Mouse (Mus musculus): Measurements from ENCODE around the gene Ubxn4.
A peak's percentile ranks its signal among the peaks of the same experiment; 100 is the strongest.
"Not testable (repeated sequence)": the region's sequence is repeated elsewhere in the genome, so short reads cannot be mapped to it uniquely, and the experiment has no call there.

Ubxn4 gene

DNA sequence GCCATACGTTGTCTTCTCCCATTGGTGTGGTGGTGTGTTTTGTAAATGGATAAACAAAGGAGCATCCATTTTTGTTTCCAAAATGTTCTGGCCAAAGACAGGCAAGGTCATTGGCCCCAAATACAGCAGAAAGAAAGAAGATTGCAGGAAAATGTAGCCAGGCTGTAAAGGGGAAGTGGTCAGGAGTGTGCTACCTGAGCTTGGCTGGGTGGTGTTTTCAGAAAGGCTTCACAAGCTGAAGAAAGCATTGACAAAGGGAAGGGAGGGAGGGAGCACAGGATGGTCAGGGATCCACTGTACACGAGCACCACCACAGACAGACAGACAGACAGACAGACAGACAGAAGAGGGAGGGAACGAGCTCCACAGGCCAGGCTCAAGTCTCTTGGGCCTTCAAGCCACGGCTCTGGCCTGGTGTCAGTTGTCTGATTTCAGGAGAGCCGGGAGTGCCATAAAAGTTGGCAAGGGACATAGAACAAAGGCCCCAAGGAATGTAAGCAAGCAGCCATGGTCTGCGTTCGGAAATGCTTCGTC, 40.5 kb downstream of the Ubxn4 start:
- no peak for DNase-seq (ENCODE audit: low read depth, low spot score)
- Histone ChIP-seq H3K36me3 (ENCODE audit: control insufficient read depth, insufficient read depth, low read length, poor library complexity, severe bottlenecking) (no peaks in the 10 kb centered on the region), H3K27me3 (ENCODE audit: control insufficient read depth, insufficient read depth, low read length, poor library complexity, severe bottlenecking) (no peaks in the 10 kb centered on the region)

DNA sequence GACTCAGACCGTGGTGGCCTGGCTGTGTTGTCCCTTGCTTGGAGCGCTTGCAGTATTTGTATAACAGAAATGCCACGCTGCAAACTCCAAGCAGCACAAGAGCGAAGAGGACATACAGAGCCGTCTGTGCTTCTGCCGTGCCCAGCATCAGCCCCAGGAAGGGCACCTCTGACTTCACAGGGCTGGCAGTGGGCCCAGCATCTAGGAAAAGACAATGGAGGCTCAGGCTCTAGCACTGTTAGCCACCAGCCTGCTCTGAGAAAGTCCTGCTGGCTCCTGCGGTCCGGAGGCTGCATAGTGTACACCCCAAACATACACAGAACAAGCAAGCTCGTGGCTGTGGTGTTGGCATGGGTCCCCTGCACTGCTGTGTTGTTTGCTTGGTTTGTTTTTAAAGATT, 41.4 kb downstream of the Ubxn4 start:
- Histone ChIP-seq H3K36me3 (ENCODE audit: control insufficient read depth, insufficient read depth, low read length, poor library complexity, severe bottlenecking) (no peaks in the 10 kb centered on the region), H3K27me3 (ENCODE audit: control insufficient read depth, insufficient read depth, low read length, poor library complexity, severe bottlenecking) (no peaks in the 10 kb centered on the region)
- DNase-seq (ENCODE audit: low read depth, low spot score): no peak

DNA sequence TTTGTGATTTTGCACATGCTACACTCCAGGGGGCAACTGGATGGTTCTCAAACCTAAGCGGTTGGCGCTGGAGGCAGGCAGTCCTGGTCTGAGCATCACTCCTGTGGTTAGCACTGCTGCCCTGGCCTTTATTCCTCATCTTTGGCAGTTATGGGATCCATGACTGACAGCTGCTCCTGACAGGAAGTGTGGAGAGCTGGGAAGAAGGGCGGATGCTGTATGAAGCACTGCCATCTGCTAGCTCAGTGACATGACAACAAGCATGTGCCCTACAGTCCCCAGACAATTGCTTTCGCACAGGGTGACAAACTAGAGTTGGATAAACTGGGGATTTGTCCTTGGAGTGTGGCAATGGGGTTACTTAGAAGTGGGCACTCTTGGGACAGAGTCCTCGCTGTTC, 46.5 kb downstream of the Ubxn4 start:
- Histone ChIP-seq H3K36me3 (ENCODE audit: control insufficient read depth, insufficient read depth, low read length, poor library complexity, severe bottlenecking) (no peaks in the 10 kb centered on the region), H3K27me3 (ENCODE audit: control insufficient read depth, insufficient read depth, low read length, poor library complexity, severe bottlenecking) (no peaks in the 10 kb centered on the region)
- no peak for DNase-seq (ENCODE audit: low read depth, low spot score)

DNA sequence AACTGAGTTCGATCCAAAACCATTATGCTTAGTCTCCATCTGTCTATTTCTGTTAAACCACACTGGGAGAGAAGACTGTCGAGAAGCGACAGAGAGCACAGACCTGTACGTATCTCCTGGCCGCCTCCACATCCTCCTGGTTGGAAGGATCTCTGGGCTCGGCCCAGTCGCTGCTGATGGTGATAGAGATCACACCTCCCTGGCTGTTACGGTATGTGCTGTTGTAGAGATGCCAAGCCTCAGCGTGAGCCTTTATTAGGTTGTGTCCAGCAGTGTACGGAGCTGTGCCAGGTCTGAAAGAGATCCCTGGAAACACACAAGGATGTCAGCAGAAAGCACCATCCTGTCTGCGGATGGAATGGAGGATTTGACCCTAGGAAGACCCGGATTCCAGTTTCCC, 49.8 kb downstream of the Ubxn4 start:
- no peaks in the 10 kb centered on the region for H3K27me3 ChIP-seq (ENCODE audit: control insufficient read depth, insufficient read depth, low read length, poor library complexity, severe bottlenecking)
- no peak for DNase-seq (ENCODE audit: low read depth, low spot score)
- no peaks in the 10 kb centered on the region for H3K36me3 ChIP-seq (ENCODE audit: control insufficient read depth, insufficient read depth, low read length, poor library complexity, severe bottlenecking)

DNA sequence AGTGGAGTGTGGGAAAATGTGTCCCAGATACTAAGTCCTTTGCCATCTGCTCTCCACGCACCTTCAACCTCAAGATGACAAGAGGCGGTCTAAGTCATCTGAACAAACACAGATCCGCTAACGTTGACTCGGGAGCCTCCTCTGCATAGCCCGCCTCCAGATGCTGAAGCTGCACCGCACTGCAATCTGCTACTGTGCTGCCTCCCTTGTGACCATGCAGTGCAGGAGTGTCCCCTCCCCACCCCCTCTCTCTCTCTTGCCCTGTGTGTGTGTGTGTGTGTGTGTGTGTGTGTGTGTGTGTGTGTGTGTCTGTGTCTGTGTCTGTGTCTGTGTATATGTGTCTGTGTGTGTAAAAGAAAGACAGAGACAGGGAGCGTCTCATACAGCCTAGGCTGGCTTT, 51.5 kb downstream of the Ubxn4 start:
- DNase-seq (ENCODE audit: low read depth, low spot score): no peak
- no peaks in the 10 kb centered on the region for H3K27me3 ChIP-seq (ENCODE audit: control insufficient read depth, insufficient read depth, low read length, poor library complexity, severe bottlenecking)
- no peaks in the 10 kb centered on the region for H3K36me3 ChIP-seq (ENCODE audit: control insufficient read depth, insufficient read depth, low read length, poor library complexity, severe bottlenecking)

DNA sequence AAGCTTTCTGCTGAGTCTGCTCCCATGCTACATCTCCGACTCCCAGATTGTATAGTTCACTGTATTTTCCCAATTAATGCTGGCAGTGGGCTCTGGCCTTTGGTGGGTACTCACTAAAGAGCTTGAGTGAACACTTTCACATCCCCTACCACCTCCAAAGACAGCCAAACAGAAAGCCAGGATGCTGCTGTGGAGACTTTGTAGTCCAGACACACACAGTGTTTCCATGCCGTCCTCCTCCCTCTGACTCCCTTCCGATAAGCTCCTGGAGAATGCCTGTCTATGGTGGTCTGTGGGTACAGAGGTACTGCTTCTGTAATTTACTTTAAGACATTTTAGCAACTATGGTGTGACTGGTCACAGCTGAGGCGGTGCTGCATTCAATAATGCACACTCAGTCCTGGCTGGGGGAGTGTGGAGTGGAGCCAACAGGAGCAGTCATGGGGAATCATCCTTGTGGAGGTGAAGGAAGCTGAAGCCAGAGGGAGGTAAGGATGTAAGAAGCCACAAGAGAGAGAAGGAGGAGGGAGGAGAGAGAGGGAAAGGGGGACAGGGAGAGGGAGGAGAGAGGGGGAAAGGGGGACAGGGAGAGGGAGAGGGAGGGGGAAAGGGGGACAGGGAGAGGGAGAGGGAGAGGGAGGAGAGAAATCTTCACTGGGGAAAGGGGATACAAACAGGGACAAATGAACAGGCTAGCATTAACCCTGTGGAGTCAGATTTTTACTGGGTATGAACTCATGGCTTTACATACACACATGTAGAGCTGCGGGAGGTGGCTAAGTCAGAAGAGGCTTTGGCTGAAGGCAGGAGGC, 52.2 kb downstream of the Ubxn4 start:
- H3K36me3 ChIP-seq (ENCODE audit: control insufficient read depth, insufficient read depth, low read length, poor library complexity, severe bottlenecking): no peaks in the 10 kb centered on the region
- DNase-seq (ENCODE audit: low read depth, low spot score): no peak
- H3K27me3 ChIP-seq (ENCODE audit: control insufficient read depth, insufficient read depth, low read length, poor library complexity, severe bottlenecking): no peaks in the 10 kb centered on the region

DNA sequence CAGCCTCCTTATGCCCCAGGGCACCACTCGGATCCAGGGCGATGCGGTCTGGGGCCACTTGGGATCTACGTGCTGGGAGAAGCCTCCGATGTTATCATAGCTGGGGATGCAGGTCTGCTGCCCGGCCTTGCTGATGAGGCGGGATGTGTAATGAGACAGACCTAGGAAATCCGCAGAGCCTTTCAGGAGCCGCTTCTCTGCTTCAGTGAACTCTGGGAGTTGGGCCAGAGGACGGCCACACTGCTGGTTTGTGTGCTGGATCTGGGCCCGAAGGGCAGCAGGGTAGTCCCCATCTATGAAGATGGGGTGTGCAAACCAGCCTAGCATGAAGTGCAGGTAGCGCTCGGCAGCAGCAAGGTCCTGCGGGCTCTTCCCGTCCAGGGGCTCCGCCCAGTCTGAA, 60.1 kb downstream of the Ubxn4 start:
- Histone ChIP-seq H3K27me3 (ENCODE audit: control insufficient read depth, insufficient read depth, low read length, poor library complexity, severe bottlenecking) (no peaks in the 10 kb centered on the region), H3K36me3 (ENCODE audit: control insufficient read depth, insufficient read depth, low read length, poor library complexity, severe bottlenecking) (no peaks in the 10 kb centered on the region)
- no peak for DNase-seq (ENCODE audit: low read depth, low spot score)

DNA sequence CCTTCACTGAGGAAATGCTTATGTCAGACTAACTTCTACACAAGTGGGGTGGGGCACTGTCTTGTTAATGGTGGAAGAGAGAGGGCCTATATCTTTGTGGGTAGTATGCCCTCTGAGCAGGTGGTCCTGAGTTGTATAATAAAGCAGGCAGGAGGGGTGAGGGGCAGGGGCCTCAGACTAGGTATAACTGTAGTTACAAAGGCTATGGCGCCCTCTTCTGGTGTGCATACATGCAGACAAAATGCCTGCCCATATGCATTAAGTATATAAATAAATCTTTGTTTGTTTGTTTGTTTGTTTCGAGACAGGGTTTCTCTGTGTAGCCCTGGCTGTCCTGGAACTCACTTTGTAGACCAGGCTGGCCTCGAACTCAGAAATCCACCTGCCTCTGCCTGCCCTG, 65.3 kb downstream of the Ubxn4 start:
- DNase-seq (ENCODE audit: low read depth, low spot score): no peak
- H3K27me3 ChIP-seq (ENCODE audit: control insufficient read depth, insufficient read depth, low read length, poor library complexity, severe bottlenecking): no peaks in the 10 kb centered on the region

DNA sequence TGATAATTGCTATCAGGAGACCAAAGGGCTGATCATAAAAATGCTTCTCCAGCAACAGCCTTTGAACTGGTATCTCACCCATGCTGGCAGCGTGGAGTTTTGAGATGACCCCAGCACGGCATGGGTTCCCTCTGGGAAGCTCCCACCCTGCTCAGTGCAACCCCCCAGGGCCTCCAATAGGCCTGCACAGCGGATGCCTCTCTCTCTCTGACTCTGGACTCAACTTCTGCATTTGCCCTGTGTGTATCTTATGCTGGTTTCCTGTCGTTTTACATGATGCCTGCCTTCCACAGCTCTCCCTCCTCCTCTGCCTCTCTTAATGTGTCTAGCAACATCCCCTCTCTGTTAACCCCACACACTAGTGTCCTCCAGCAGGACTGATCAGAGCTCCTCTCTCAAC, 70.9 kb downstream of the Ubxn4 start:
- peak; percentile 17 for DNase-seq (ENCODE audit: low read depth, low spot score)
- Histone ChIP-seq H3K27me3 (ENCODE audit: control insufficient read depth, insufficient read depth, low read length, poor library complexity, severe bottlenecking) (no peaks in the 10 kb centered on the region), H3K36me3 (ENCODE audit: control insufficient read depth, insufficient read depth, low read length, poor library complexity, severe bottlenecking) (no peaks in the 10 kb centered on the region)

More for the DNA sequence above, 65.3 kb downstream of the Ubxn4 start:
- H3K36me3 ChIP-seq (ENCODE audit: control insufficient read depth, insufficient read depth, low read length, poor library complexity, severe bottlenecking): no peaks in the 10 kb centered on the region

DNA sequence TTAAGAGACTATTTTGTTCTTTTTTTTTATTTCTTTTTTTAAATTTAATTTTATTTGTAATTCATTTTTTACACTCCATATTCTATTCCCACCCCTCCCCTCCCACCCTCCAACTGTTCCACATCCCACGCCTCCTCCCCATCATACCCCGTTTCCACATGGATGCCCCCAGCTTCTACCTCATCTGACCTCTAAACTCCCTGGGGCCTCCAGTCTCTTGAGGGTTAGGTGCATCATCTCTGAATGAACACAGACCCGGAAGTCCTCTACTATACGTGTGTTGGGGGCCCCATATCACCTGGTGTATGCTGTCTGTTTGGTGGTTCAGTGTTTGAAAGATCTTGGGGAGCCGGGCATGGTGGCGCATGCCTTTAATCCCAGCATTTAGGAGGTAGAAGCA, 75.5 kb downstream of the Ubxn4 start:
- H3K27me3 ChIP-seq (ENCODE audit: control insufficient read depth, insufficient read depth, low read length, poor library complexity, severe bottlenecking); H3K36me3 ChIP-seq (ENCODE audit: control insufficient read depth, insufficient read depth, low read length, poor library complexity, severe bottlenecking): not testable (repeated sequence)
- peak; percentile 39 for DNase-seq (ENCODE audit: low read depth, low spot score)

DNA sequence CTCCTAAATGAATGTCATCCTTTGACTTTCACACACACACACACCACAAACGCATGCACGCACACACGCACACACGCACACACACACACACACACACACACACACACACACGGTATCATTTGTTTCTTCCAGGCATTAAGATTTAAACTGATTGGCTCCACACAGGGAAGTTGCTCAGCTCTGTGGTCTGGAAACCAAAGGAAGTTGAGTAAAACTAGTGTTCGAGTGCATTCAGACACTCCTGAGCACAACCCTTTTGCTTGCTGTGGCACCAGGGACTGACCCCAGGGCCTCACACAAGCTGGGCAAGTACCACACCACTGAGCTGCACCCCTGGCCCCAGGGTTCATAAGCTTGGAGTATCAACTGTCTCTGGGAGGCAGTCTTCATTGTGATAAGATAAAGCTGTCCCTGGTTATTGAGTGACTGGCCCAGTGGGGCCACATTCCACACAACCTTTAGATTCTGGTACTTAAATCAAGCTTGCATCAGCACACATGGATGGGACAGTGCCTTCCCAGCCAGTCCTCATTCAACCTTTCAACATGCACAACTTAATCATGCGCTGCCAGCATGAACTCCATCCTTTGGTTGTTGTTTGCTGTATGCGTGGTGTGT, 79.4 kb downstream of the Ubxn4 start:
- no peak for DNase-seq (ENCODE audit: low read depth, low spot score)
- Histone ChIP-seq H3K27me3 (ENCODE audit: control insufficient read depth, insufficient read depth, low read length, poor library complexity, severe bottlenecking) (no peaks in the 10 kb centered on the region), H3K36me3 (ENCODE audit: control insufficient read depth, insufficient read depth, low read length, poor library complexity, severe bottlenecking) (no peaks in the 10 kb centered on the region; the same call in 1 of the 2 replicates)

DNA sequence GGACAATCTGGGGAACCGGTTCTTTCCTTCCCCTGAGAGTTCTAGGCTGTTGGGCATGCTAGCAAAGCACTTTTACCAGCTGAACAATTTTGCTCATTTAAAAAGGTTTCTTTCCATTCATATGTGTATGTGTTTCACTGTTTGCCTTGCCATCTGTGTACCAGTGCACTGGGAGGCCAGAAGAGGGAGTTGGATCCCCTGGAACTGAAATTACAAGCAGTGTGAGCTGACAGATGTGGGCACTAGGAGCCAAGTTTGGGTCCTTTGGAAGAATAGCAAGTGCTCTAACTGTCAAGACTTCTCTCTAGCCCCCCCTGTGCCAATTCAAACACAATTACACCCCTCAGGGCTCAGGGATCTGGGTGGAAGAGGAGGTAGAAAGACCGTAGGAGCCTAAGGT, 81.0 kb downstream of the Ubxn4 start:
- Histone ChIP-seq H3K27me3 (ENCODE audit: control insufficient read depth, insufficient read depth, low read length, poor library complexity, severe bottlenecking) (no peaks in the 10 kb centered on the region), H3K36me3 (ENCODE audit: control insufficient read depth, insufficient read depth, low read length, poor library complexity, severe bottlenecking) (no peaks in the 10 kb centered on the region; the same call in 1 of the 2 replicates)
- DNase-seq (ENCODE audit: low read depth, low spot score): no peak

DNA sequence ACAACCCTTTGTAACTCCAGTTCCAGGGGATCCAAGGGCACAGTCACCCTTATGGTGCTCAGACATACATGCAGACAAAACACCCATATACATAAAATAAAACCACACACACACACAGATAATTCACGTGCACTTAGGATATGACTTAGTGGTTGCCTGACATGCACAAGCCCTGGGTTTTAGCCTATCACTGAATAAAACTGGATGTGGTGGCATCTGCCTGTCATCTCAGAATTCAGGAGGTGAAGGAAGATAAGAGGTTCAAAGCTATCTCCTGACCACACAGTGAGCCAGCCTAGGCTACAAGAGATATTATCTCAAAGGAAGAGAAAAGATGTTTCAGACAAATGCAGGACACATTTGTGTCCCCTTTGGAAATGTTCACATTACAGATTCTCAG, 83.4 kb downstream of the Ubxn4 start:
- DNase-seq (ENCODE audit: low read depth, low spot score): no peak
- no peaks in the 10 kb centered on the region; the same call in none of the 2 replicates for H3K36me3 ChIP-seq (ENCODE audit: control insufficient read depth, insufficient read depth, low read length, poor library complexity, severe bottlenecking)
- H3K27me3 ChIP-seq (ENCODE audit: control insufficient read depth, insufficient read depth, low read length, poor library complexity, severe bottlenecking): no peaks in the 10 kb centered on the region

DNA sequence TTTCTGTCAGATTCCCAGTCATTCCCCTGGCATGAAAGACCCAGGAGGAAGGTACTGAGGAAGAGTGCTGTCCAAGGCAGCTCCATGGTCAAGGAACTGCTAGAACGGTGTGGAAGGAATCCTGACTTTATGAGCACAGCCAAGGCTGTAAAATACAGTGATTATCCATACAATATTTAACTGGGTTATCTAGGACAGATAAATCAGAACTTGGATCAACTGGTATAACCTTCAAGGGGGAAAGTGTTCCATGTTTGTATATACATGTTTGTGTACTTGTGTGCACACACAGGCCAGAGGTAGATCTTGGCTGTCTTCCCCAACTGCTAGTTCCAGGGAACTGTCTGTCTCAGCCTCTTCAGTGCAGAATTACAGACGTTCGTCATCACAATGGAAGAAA, 84.5 kb downstream of the Ubxn4 start, which contains the start of gene Lct:
Gene Lct (minus strand): TSS at position 101 of the 400 bp plus-strand sequence.
- H3K36me3 ChIP-seq (ENCODE audit: control insufficient read depth, insufficient read depth, low read length, poor library complexity, severe bottlenecking): peaks cover 2% of the 10 kb centered on the region
- DNase-seq (ENCODE audit: low read depth, low spot score): no peak
- no peaks in the 10 kb centered on the region for H3K27me3 ChIP-seq (ENCODE audit: control insufficient read depth, insufficient read depth, low read length, poor library complexity, severe bottlenecking)

Data from splenic B cell, adult 2 months (primary cell).